ENCODE assay signal across 8 mouse cellular contexts in the genomic region with DNA sequence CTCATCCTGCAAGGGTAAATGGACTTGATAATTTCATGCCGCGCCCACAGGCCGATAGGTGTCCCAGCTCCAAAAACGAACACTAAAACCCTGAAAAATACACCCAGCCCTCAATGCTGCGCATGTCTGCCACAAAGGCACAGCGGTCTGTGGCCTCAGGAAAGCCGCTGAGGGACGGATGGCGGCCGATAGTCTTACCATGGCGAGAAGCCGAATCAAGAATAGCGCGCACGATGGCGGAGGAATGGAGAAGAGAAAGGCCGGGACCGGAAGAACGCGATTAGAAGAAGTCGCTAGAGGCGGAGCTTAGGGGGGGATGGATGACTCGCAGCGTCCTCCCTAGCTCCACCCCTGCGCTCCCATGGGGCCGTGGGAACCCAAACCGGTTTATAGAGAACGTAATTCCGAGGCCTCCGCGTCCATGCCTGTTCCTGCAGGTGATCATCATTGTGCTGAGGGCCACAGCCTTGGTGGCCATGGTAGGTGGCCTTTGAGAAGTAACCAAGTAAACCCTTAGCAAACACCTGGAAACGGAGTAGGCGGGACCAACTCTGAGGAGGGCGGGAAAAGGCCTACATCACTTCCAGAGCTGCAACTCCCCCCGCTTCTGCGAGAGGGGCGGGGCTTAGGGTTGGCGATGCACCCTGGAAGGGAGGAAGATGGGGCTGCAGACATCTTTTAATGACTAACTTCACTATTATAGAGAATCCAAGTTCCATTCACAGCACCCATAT. TPM values are rescaled to one million over a fixed set of nuclear protein-coding genes. Genes with fewer than 3 reads are reported as not detected.
DNase-seq lines count a peak whose midpoint lies in the region; ATAC-seq lines count a peak whose summit lies in the region.

A gene (minus strand): TSS at position 476 of the 734 bp plus-strand sequence.

- DNase-seq in CD8-positive naive resting alpha-beta T cell, adult 2 months (ENCODE audit: low read depth in 2 of 2, low spot score in 2 of 2), result peak; percentile 76 to 85
- peak; percentile 73 for DNase-seq in c-Kit-positive CD71-negative TER-119-negative erythroid progenitor cells, embryonic 14.5 days (ENCODE audit: low read depth)
- DNase-seq in forebrain, embryonic 10.5 days (ENCODE audit: extremely low spot score, low spot score), result peak; percentile 80
- DNase-seq in kidney, postnatal 36 days, result peak; percentile 89 to 91
- DNase-seq in telencephalon, adult 2 months (ENCODE audit: low read depth, low spot score), result peak; percentile 81

- H3K36me3 ChIP-seq in forebrain, embryonic 10.5 days (replicated peaks), result peaks cover 30% of the 10 kb centered on the region
- 0 out of 2 replicates have a peak, but pooled peaks cover 5% of the 10 kb centered on the region for H3K36me3 ChIP-seq in heart, embryonic 15.5 days
- peaks cover 16% of the 10 kb centered on the region for H3K36me3 ChIP-seq in liver, embryonic 15.5 days (replicated peaks)
- peaks cover 3% of the 10 kb centered on the region; the same call in 1 of the 2 replicates for H3K36me3 ChIP-seq in neural tube, embryonic 12.5 days

- no peaks in the 10 kb centered on the region for H3K27me3 ChIP-seq in forebrain, embryonic 10.5 days (ENCODE audit: poor library complexity, severe bottlenecking)
- H3K27me3 ChIP-seq in heart, embryonic 15.5 days, result no peaks in the 10 kb centered on the region
- no peaks in the 10 kb centered on the region for H3K27me3 ChIP-seq in liver, embryonic 15.5 days
- no peaks in the 10 kb centered on the region for H3K27me3 ChIP-seq in neural tube, embryonic 12.5 days (replicated peaks)

- 19% methylated on average over 38 of the region's 38 CpGs for WGBS in forebrain, embryonic 10.5 days
- 12% methylated on average over 38 of the region's 38 CpGs for WGBS in heart, embryonic 15.5 days
- WGBS in liver, embryonic 15.5 days (ENCODE audit: insufficient replicate concordance), result 13% methylated on average over 38 of the region's 38 CpGs
- WGBS in neural tube, embryonic 12.5 days, result 10% methylated on average over 38 of the region's 38 CpGs

- H3K4me1 ChIP-seq in forebrain, embryonic 10.5 days, result peaks cover 6% of the 10 kb centered on the region
- H3K4me1 ChIP-seq in heart, embryonic 15.5 days (replicated peaks), result no peaks in the 10 kb centered on the region; the same call in 1 of the 2 replicates
- H3K4me1 ChIP-seq in liver, embryonic 15.5 days (replicated peaks), result peaks cover 8% of the 10 kb centered on the region
- peaks cover 3% of the 10 kb centered on the region; the same call in 1 of the 2 replicates for H3K4me1 ChIP-seq in neural tube, embryonic 12.5 days

- peak within 1 kb of the TSS; percentile 67 for H3K9ac ChIP-seq in heart, embryonic 15.5 days
- peak within 1 kb of the TSS; percentile 64 for H3K9ac ChIP-seq in liver, embryonic 15.5 days
- H3K9ac ChIP-seq in neural tube, embryonic 12.5 days, result peak within 1 kb of the TSS; percentile 64

- no peaks in the 10 kb centered on the region for H3K9me3 ChIP-seq in forebrain, embryonic 10.5 days
- no peaks in the 10 kb centered on the region for H3K9me3 ChIP-seq in heart, embryonic 15.5 days (replicated peaks)
- no peaks in the 10 kb centered on the region for H3K9me3 ChIP-seq in liver, embryonic 15.5 days (replicated peaks)
- no peaks in the 10 kb centered on the region for H3K9me3 ChIP-seq in neural tube, embryonic 12.5 days

- peak; percentile 91 for ATAC-seq in heart, embryonic 15.5 days (replicated peaks; ENCODE audit: insufficient number of reproducible peaks, insufficient read depth, low FRiP score, low read depth)
- peak; percentile 94 for ATAC-seq in liver, embryonic 15.5 days (ENCODE audit: insufficient read depth)
- ATAC-seq in neural tube, embryonic 12.5 days (ENCODE audit: low FRiP score, low read depth), result peak; percentile 94

- H3K27ac ChIP-seq in forebrain, embryonic 10.5 days, result peak within 1 kb of the TSS; percentile 92
- peak within 1 kb of the TSS; percentile 94 for H3K27ac ChIP-seq in heart, embryonic 15.5 days
- peak within 1 kb of the TSS; percentile 91 for H3K27ac ChIP-seq in liver, embryonic 15.5 days (replicated peaks)
- H3K27ac ChIP-seq in neural tube, embryonic 12.5 days, result peak within 1 kb of the TSS; percentile 37; the same call in 1 of the 2 replicates

- peak within 1 kb of the TSS; percentile 65 for H3K4me2 ChIP-seq in heart, embryonic 15.5 days
- H3K4me2 ChIP-seq in liver, embryonic 15.5 days, result peak within 1 kb of the TSS; percentile 65
- peak within 1 kb of the TSS; percentile 71 for H3K4me2 ChIP-seq in neural tube, embryonic 12.5 days (replicated peaks)

- H3K4me3 ChIP-seq in forebrain, embryonic 10.5 days, result peak within 1 kb of the TSS; percentile 68
- peak within 1 kb of the TSS; percentile 57 for H3K4me3 ChIP-seq in heart, embryonic 15.5 days
- H3K4me3 ChIP-seq in liver, embryonic 15.5 days (replicated peaks), result peak within 1 kb of the TSS; percentile 67
- peak within 1 kb of the TSS; percentile 52 for H3K4me3 ChIP-seq in neural tube, embryonic 12.5 days

RNA-seq across cellular contexts. Expression of the gene that starts here (rescaled TPM):
- 489 and 493 TPM in 2 replicates for polyA plus RNA-seq in forebrain, embryonic 10.5 days (2016; fragmentation: Nextera tagmentation; extraction: Ambion mirVana)
- 272 and 406 TPM in 2 replicates for polyA plus RNA-seq in heart, embryonic 15.5 days (2015; fragmentation: Nextera tagmentation; extraction: Ambion mirVana)
- polyA plus RNA-seq in liver, embryonic 15.5 days (2015; fragmentation: Nextera tagmentation; extraction: Ambion mirVana), result 219 and 316 TPM in 2 replicates
- 392 and 417 TPM in 2 replicates for polyA plus RNA-seq in neural tube, embryonic 12.5 days (2016; fragmentation: Nextera tagmentation; extraction: Ambion mirVana)

Comparison
In these comparisons a context has a peak if more than half of its experiments do, and no peak if none do; other contexts are left out.
1. Peak in every context shown above with its lines: DNase-seq, ATAC-seq, H3K4me3 ChIP-seq and H3K27ac ChIP-seq.
2. H3K27ac ChIP-seq: peak in every context shown above with its lines; median percentile 94 in heart, embryonic 15.5 days; 92 in forebrain, embryonic 10.5 days; 91 in liver, embryonic 15.5 days; 37 in neural tube, embryonic 12.5 days.